Mouse (Mus musculus) kidney, postnatal 0 days (tissue): ENCODE measurements around the gene Erich3. TPM values are rescaled to one million over a fixed set of nuclear protein-coding genes. Genes with fewer than 3 reads are reported as not detected.
"Not testable (repeated sequence)": the region's sequence is repeated elsewhere in the genome, so short reads cannot be mapped to it uniquely, and the experiment has no call there.

Experiments
- ATAC-seq: fragments of 200-750 bp; cut with Nextera tagmentation; replicated peaks from 2 replicates; pipeline ENCODE4 v1.8.0; 2017; ENCODE audit warnings: low read depth, moderate number of reproducible peaks, moderate TSS enrichment, moderate library complexity; ENCODE audit not compliant: low FRiP score
- DNase-seq: peaks from one replicate; pipeline ENCODE4 v3.0.0-alpha.2; 2016; ENCODE audit warnings: low spot score
- H3K27ac ChIP-seq: fragments of 300-500 bp; sonication (generic); 2 replicates; pipeline ENCODE4 v1.5.1; 2014; ENCODE audit warnings: mild to moderate bottlenecking
- H3K27me3 ChIP-seq: fragments of 300-500 bp; sonication (generic); 2 replicates; pipeline ENCODE4 v1.6.1; 2014; ENCODE audit warnings: low read length, mixed read lengths; ENCODE audit not compliant: insufficient read depth
- H3K36me3 ChIP-seq: fragments of 300-500 bp; sonication (generic); 2 replicates; pipeline ENCODE4 v1.6.1; 2014; ENCODE audit warnings: low read length, mixed read lengths; ENCODE audit not compliant: insufficient read depth
- H3K4me1 ChIP-seq: fragments of 300-500 bp; sonication (generic); replicated peaks from 2 replicates; pipeline ENCODE4 v1.6.1; 2014; ENCODE audit warnings: antibody characterized with exemption, low read length, mixed read lengths; ENCODE audit not compliant: insufficient read depth
- H3K4me2 ChIP-seq: fragments of 300-500 bp; sonication (generic); 2 replicates; pipeline ENCODE4 v1.6.1; 2014; ENCODE audit warnings: mild to moderate bottlenecking, low read length, moderate library complexity, mixed read lengths
- H3K4me3 ChIP-seq: fragments of 300-500 bp; sonication (generic); replicated peaks from 2 replicates; pipeline ENCODE4 v1.5.1; 2014; ENCODE audit warnings: low read depth, low read length
- H3K9ac ChIP-seq: fragments of 300-500 bp; sonication (generic); 2 replicates; pipeline ENCODE4 v1.6.1; 2014; ENCODE audit warnings: low read depth, low read length
- H3K9me3 ChIP-seq: fragments of 300-500 bp; sonication (generic); replicated peaks from 2 replicates; pipeline ENCODE4 v1.6.1; 2016; ENCODE audit warnings: low read length, inconsistent platforms, mixed read lengths
- CTCF ChIP-seq: IDR thresholded peaks from 2 replicates; pipeline ENCODE4 v1.5.1; 2016; ENCODE audit warnings: antibody characterized with exemption, low read depth, mild to moderate bottlenecking, moderate library complexity
- WGBS: fragments of 180-500 bp; shearing (Covaris S2); extraction: QIAGEN DNeasy Blood & Tissue Kit; methylation state at CpG from one replicate; pipeline ENCODE4 v1.1.7; 2014; 5-methylcytosine and 5-hydroxymethylcytosine counted together
- polyA plus RNA-seq: library from polyadenylated mRNA; unstranded; fragments of >200 nt; fragmentation: Nextera tagmentation; extraction: Ambion mirVana; gene quantifications from 2 replicates; pipeline ENCODE4 v1.2.1, GENCODE M21; 2015

Gene Erich3
- polyA plus RNA-seq, result not detected in 2 replicates

- H3K9me3 ChIP-seq, result no peaks in the 10 kb centered on the region
- H3K36me3 ChIP-seq, result no peaks in the 10 kb centered on the region
- no peak for TF ChIP-seq CTCF
- no peak within 1 kb of the TSS for H3K27ac ChIP-seq
- no peaks in the 10 kb centered on the region for H3K4me1 ChIP-seq
- no peak for DNase-seq
- no peak within 1 kb of the TSS for H3K9ac ChIP-seq
- H3K27me3 ChIP-seq, result peaks cover 13% of the 10 kb centered on the region; the same call in 1 of the 2 replicates
- WGBS, result 28% methylated on average over 7 of the region's 7 CpGs
- ATAC-seq, result no peak
- H3K4me2 ChIP-seq, result peak within 1 kb of the TSS; percentile 59
- peak within 1 kb of the TSS; percentile 24 for H3K4me3 ChIP-seq
These were observed at the start of gene Erich3 for GRCm38 (mm10) chr3:154663545-154663944. Gene Erich3, plus strand, starts transcription at chr3:154663859.

- Histone ChIP-seq H3K27ac (no peak overlapping the region), H3K4me1 (no peaks in the 10 kb centered on the region), H3K9me3 (no peaks in the 10 kb centered on the region), H3K36me3 (0 out of 2 replicates have a peak, but pooled peaks cover 8% of the 10 kb centered on the region), H3K4me2 (no peak overlapping the region), H3K9ac (no peak overlapping the region), H3K27me3 (no peaks in the 10 kb centered on the region), H3K4me3 (no peak overlapping the region)
- no peak for TF ChIP-seq CTCF
- ATAC-seq (no peak), DNase-seq (no peak)
- 90% methylated on average over 8 of the region's 8 CpGs for WGBS
These were observed 48.9 kb upstream of the Erich3 start for GRCm38 (mm10) chr3:154614771-154615170.

- Histone ChIP-seq H3K27ac (no peak overlapping the region), H3K4me1 (no peaks in the 10 kb centered on the region), H3K27me3 (no peaks in the 10 kb centered on the region), H3K4me3 (no peak overlapping the region), H3K36me3 (0 out of 2 replicates have a peak, but pooled peaks cover 8% of the 10 kb centered on the region), H3K9me3 (no peaks in the 10 kb centered on the region), H3K4me2 (no peak overlapping the region), H3K9ac (no peak overlapping the region)
- no peak for TF ChIP-seq CTCF
- no peak for DNase-seq
- WGBS, result 92% methylated on average over 7 of the region's 7 CpGs
- ATAC-seq, result no peak
These were observed 48.4 kb upstream of the Erich3 start for GRCm38 (mm10) chr3:154615304-154615703.

GRCm38 (mm10) chr3:154616106-154616505 is 47.6 kb upstream of the Erich3 start:
- Histone ChIP-seq H3K4me1 (no peaks in the 10 kb centered on the region), H3K9me3 (no peaks in the 10 kb centered on the region), H3K36me3 (0 out of 2 replicates have a peak, but pooled peaks cover 9% of the 10 kb centered on the region), H3K27me3 (no peaks in the 10 kb centered on the region), H3K4me2 (no peak overlapping the region), H3K9ac (no peak overlapping the region), H3K4me3 (no peak overlapping the region), H3K27ac (no peak overlapping the region)
- WGBS, result 86% methylated on average over 4 of the region's 4 CpGs
- ATAC-seq, result no peak
- TF ChIP-seq CTCF, result no peak
- no peak for DNase-seq

- Histone ChIP-seq H3K4me2 (no peak overlapping the region), H3K27ac (no peak overlapping the region), H3K4me1 (no peaks in the 10 kb centered on the region), H3K9ac (no peak overlapping the region), H3K36me3 (0 out of 2 replicates have a peak, but pooled peaks cover 2% of the 10 kb centered on the region), H3K4me3 (no peak overlapping the region), H3K9me3 (no peaks in the 10 kb centered on the region), H3K27me3 (no peaks in the 10 kb centered on the region)
- DNase-seq, result no peak
- no peak for TF ChIP-seq CTCF
- peak; percentile 40 for ATAC-seq
These were observed 35.4 kb upstream of the Erich3 start for GRCm38 (mm10) chr3:154628284-154628683.

DNA sequence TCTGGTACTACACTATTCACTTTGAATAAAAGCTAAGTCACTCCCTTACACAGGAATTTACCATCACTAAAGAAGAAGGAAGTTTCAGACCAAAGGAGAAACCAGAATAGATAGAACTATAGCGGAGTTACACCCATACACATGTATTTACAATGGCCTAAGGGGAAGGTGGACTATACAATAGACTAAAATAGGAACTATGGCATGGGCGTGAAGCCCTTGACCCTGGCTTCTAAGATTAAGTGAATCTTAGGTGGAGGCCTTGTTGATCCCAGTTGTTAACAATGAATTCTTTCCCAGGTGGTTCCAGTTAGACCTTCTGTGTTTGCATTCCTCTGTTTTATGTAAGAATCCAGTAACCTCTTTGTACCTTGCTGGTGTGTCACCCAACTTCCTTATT is 32.4 kb upstream of the Erich3 start:
- not testable (repeated sequence) for H3K27me3 ChIP-seq, H3K4me1 ChIP-seq, H3K4me3 ChIP-seq, H3K36me3 ChIP-seq, H3K9me3 ChIP-seq, H3K9ac ChIP-seq, DNase-seq, H3K27ac ChIP-seq, ATAC-seq, H3K4me2 ChIP-seq
- WGBS, result 88% methylated on average over 2 of the region's 2 CpGs

GRCm38 (mm10) chr3:154633091-154633490 is 30.6 kb upstream of the Erich3 start:
- Histone ChIP-seq H3K27me3 (no peaks in the 10 kb centered on the region), H3K4me1 (no peaks in the 10 kb centered on the region), H3K4me2 (no peak overlapping the region), H3K9me3 (no peaks in the 10 kb centered on the region), H3K9ac (no peak overlapping the region), H3K4me3 (no peak overlapping the region), H3K36me3 (no peaks in the 10 kb centered on the region), H3K27ac (no peak overlapping the region)
- ATAC-seq (no peak), DNase-seq (no peak)
- no peak for TF ChIP-seq CTCF
- 83% methylated on average over 5 of the region's 5 CpGs for WGBS
